Mouse (Mus musculus): ENCODE measurements at regions not wholly inside any gene's neighbourhood (a gene's known extent, or its start where the extent isn't known, plus 50 kb on each side); places are given as distances from the start of the nearest gene placed in this dataset.
A peak's percentile ranks its signal among the peaks of the same experiment; 100 is the strongest.

DNA sequence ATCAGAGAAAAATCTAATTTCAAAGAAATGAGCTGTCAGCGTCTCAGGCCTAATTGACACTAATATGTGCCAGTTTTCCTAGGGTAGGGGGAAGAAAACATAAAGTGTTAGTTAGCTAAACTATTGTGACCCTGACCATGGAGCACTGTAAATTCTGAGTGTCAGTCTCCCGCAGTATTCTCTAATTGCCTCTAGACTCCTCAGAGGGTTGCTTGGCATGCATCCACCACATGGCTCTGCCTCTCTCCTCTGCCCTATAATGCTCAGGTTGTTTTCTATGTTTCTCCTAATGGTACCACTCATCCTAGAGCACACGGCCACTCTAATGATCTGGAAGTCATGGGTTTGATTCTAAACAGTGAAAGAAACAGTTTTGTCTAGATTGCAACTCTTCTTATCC, 60.9 kb upstream of the Rgs1 start:
- no peak overlapping the region for H3K4me3 ChIP-seq (ENCODE audit: low read depth, low read length)
- TF ChIP-seq GATA1 (IDR thresholded peaks at IDR 0.05; ENCODE audit: borderline replicate concordance, low read length) (no peak), GATA2 (IDR thresholded peaks at IDR 0.05; ENCODE audit: borderline replicate concordance, low read depth, low read length) (no peak), TAL1 (conservative IDR thresholded peaks at IDR 0.05; ENCODE audit: low read depth, low read length) (no peak), POLR2AphosphoS5 (IDR thresholded peaks at IDR 0.05; ENCODE audit: insufficient replicate concordance, low read depth, low read length) (no peak), CTCF (IDR thresholded peaks at IDR 0.05; ENCODE audit: low read depth, low read length) (no peak)
- H3K4me1 ChIP-seq (ENCODE audit: insufficient read depth, low read depth, low read length), result peaks cover 59% of the 10 kb centered on the region

DNA sequence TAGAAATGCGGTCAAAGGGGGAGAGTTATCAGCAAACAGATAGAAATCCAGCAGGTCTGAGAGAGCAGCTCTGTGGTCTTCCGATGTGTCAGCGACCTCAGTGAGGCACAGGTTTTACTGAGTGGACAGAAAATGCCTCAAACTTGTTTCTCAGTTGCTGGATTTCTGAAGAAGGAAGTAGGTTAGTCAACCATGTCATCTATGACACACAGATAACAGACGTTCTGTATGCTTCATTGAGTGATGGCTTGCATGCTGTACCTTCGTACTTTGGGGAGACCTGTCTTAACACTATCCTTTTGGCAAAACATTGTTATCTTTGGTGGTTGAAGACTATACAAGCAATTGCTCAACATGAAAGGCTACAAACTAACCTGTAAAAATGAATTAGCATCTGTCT, 59.3 kb upstream of the Rgs1 start:
- no peaks in the 10 kb centered on the region for H3K27me3 ChIP-seq (ENCODE audit: insufficient read depth, low read length)
- no peaks in the 10 kb centered on the region for H3K9me3 ChIP-seq (replicated peaks)
- H3K4me3 ChIP-seq (ENCODE audit: low read depth, low read length), result no peak overlapping the region
- no peaks in the 10 kb centered on the region for H3K36me3 ChIP-seq (replicated peaks)
- ATAC-seq (ENCODE audit: extremely low read depth, insufficient number of reproducible peaks, low FRiP score, poor library complexity, severe bottlenecking) (peak; percentile 71), DNase-seq (ENCODE audit: low spot score) (no peak)
- H3K4me1 ChIP-seq (ENCODE audit: insufficient read depth, low read depth, low read length), result peaks cover 51% of the 10 kb centered on the region
- TF ChIP-seq GATA1 (IDR thresholded peaks at IDR 0.05; ENCODE audit: borderline replicate concordance, low read length), result no peak
- TF ChIP-seq CTCF (IDR thresholded peaks at IDR 0.05; ENCODE audit: low read depth, low read length), result no peak
- no peak for TF ChIP-seq POLR2AphosphoS5 (IDR thresholded peaks at IDR 0.05; ENCODE audit: insufficient replicate concordance, low read depth, low read length)
- TF ChIP-seq TAL1 (conservative IDR thresholded peaks at IDR 0.05; ENCODE audit: low read depth, low read length), result no peak
- TF ChIP-seq GATA2 (IDR thresholded peaks at IDR 0.05; ENCODE audit: borderline replicate concordance, low read depth, low read length), result no peak

More for the DNA sequence above, 60.9 kb upstream of the Rgs1 start:
- DNase-seq (ENCODE audit: low spot score) (no peak), ATAC-seq (ENCODE audit: extremely low read depth, insufficient number of reproducible peaks, low FRiP score, poor library complexity, severe bottlenecking) (no peak)
- H3K9me3 ChIP-seq (replicated peaks), result no peaks in the 10 kb centered on the region
- H3K36me3 ChIP-seq (replicated peaks), result no peaks in the 10 kb centered on the region
- H3K27me3 ChIP-seq (ENCODE audit: insufficient read depth, low read length), result no peaks in the 10 kb centered on the region

DNA sequence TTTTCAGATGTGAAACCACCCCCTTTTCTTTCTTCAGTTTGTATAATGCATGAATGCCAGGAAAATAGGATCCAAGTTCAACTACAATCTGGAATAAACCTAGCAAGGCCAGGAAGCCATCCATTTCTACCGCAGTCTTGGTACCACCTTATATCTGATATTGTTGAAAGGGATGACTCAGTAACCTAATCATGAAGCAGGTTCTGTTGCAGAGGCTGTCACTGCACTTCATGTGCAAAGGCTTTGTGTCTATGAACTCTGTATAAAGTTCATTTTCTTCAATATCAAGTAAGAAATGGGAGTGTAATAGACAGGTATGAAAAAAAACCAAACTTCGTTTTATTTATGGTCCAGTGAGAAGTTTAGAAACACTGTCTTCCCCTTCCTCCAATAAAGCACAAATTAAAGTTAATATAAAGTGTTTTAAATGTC, 58.8 kb upstream of the Rgs1 start:
- no peaks in the 10 kb centered on the region for H3K9me3 ChIP-seq (replicated peaks)
- H3K27me3 ChIP-seq (ENCODE audit: insufficient read depth, low read length), result no peaks in the 10 kb centered on the region
- H3K36me3 ChIP-seq (replicated peaks), result no peaks in the 10 kb centered on the region
- TF ChIP-seq TAL1 (conservative IDR thresholded peaks at IDR 0.05; ENCODE audit: low read depth, low read length), result no peak
- TF ChIP-seq POLR2AphosphoS5 (IDR thresholded peaks at IDR 0.05; ENCODE audit: insufficient replicate concordance, low read depth, low read length), result no peak
- no peak for TF ChIP-seq GATA2 (IDR thresholded peaks at IDR 0.05; ENCODE audit: borderline replicate concordance, low read depth, low read length)
- TF ChIP-seq CTCF (IDR thresholded peaks at IDR 0.05; ENCODE audit: low read depth, low read length), result no peak
- TF ChIP-seq GATA1 (IDR thresholded peaks at IDR 0.05; ENCODE audit: borderline replicate concordance, low read length), result no peak
- DNase-seq (ENCODE audit: low spot score) (no peak), ATAC-seq (ENCODE audit: extremely low read depth, insufficient number of reproducible peaks, low FRiP score, poor library complexity, severe bottlenecking) (no peak)
- H3K4me1 ChIP-seq (ENCODE audit: insufficient read depth, low read depth, low read length), result peaks cover 51% of the 10 kb centered on the region
- H3K4me3 ChIP-seq (ENCODE audit: low read depth, low read length), result no peak overlapping the region

DNA sequence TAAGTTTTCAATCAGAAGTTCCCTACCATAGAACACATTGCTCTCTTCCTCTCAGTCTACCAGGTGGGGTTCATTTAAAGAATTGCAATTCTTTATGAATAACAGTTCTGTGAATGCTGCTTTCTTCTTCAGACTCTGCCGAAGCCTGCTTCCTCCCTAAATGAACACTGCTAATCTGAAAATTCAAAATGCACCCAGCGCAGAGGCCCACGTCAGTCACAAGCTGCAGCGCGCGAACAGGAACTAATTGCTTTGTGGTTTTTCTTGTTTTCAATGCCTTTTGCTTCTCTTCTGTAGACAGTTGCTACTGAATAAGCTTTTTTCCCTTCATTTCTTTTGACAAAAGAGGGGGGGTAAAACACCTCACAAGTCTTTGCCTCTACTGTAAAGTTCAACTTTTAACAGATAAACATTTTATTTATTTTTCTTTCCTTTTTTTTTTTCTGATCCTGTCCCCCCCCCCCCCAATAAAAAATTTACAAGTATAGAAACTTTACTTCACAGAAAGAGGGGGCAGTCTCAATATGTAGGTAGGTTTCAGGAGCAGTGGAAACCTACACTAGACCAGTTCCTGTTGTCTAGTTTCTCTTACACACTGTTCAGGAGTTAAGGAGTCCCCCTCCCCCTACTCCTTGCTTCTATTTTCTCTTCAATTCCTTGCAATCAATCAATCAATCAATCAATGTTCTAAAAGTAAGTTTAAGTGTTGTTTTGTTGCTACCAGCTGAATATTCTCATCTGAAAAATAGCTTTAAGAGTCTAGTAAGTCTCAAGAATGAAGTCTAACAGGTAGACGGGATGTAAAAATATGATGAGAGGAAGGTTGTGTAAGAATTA, 58.2 kb upstream of the Rgs1 start:
- H3K36me3 ChIP-seq (replicated peaks), result no peaks in the 10 kb centered on the region
- ATAC-seq (ENCODE audit: extremely low read depth, insufficient number of reproducible peaks, low FRiP score, poor library complexity, severe bottlenecking), result peak; percentile 61
- no peaks in the 10 kb centered on the region for H3K27me3 ChIP-seq (ENCODE audit: insufficient read depth, low read length)
- H3K4me1 ChIP-seq (ENCODE audit: insufficient read depth, low read depth, low read length), result peaks cover 51% of the 10 kb centered on the region
- no peak overlapping the region for H3K4me3 ChIP-seq (ENCODE audit: low read depth, low read length)
- TF ChIP-seq CTCF (IDR thresholded peaks at IDR 0.05; ENCODE audit: low read depth, low read length) (no peak), GATA1 (IDR thresholded peaks at IDR 0.05; ENCODE audit: borderline replicate concordance, low read length) (no peak), POLR2AphosphoS5 (IDR thresholded peaks at IDR 0.05; ENCODE audit: insufficient replicate concordance, low read depth, low read length) (no peak), GATA2 (IDR thresholded peaks at IDR 0.05; ENCODE audit: borderline replicate concordance, low read depth, low read length) (no peak), TAL1 (conservative IDR thresholded peaks at IDR 0.05; ENCODE audit: low read depth, low read length) (no peak)
- H3K9me3 ChIP-seq (replicated peaks), result no peaks in the 10 kb centered on the region
- no peak for DNase-seq (ENCODE audit: low spot score)

DNA sequence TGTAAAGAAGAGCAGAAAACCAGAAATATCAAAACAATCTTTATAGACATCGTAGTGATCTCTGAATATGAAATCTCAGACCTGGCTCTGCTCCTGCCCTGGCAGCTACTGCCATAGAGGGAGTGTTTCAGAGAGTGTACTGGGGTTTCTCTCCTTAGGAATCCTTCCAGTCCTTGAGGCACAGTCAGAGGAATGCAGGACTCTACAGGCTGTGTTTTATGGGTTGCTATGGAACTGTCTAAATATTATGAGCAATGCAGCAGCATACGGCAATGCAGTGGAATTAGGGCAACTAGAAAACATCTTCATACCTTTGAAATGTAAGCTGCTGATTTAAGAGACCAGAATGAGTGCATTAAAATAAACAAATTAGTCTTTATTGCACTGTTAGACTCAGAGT, 57.2 kb upstream of the Rgs1 start:
- no peaks in the 10 kb centered on the region for H3K36me3 ChIP-seq (replicated peaks)
- H3K27me3 ChIP-seq (ENCODE audit: insufficient read depth, low read length), result no peaks in the 10 kb centered on the region
- peaks cover 44% of the 10 kb centered on the region for H3K4me1 ChIP-seq (ENCODE audit: insufficient read depth, low read depth, low read length)
- no peak for TF ChIP-seq GATA1 (IDR thresholded peaks at IDR 0.05; ENCODE audit: borderline replicate concordance, low read length)
- no peak for TF ChIP-seq POLR2AphosphoS5 (IDR thresholded peaks at IDR 0.05; ENCODE audit: insufficient replicate concordance, low read depth, low read length)
- no peak for TF ChIP-seq GATA2 (IDR thresholded peaks at IDR 0.05; ENCODE audit: borderline replicate concordance, low read depth, low read length)
- no peak for TF ChIP-seq TAL1 (conservative IDR thresholded peaks at IDR 0.05; ENCODE audit: low read depth, low read length)
- no peak overlapping the region for H3K4me3 ChIP-seq (ENCODE audit: low read depth, low read length)
- no peak for ATAC-seq (ENCODE audit: extremely low read depth, insufficient number of reproducible peaks, low FRiP score, poor library complexity, severe bottlenecking)
- H3K9me3 ChIP-seq (replicated peaks), result no peaks in the 10 kb centered on the region
- no peak for DNase-seq (ENCODE audit: low spot score)

DNA sequence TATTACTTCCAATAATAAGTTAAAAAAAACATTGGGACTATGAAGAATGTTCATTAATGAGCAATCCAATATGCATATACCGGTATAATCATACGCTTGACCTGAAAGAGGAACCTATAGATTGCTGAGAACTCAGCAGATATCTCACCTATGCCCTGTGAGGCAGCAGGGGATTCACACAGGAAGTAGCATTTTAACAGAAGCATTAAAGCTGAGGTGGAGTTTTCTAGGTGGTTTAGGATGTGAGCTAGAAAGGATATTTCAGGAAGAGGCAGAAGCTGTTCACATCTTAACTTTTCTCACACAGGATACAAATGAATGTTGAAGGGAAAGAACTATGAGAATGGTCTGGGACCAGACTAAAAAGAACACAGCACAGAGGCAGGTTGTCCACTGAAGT, 51.6 kb upstream of the Rgs1 start:
- no peaks in the 10 kb centered on the region for H3K9me3 ChIP-seq (replicated peaks)
- TF ChIP-seq GATA2 (IDR thresholded peaks at IDR 0.05; ENCODE audit: borderline replicate concordance, low read depth, low read length) (no peak), GATA1 (IDR thresholded peaks at IDR 0.05; ENCODE audit: borderline replicate concordance, low read length) (no peak), CTCF (IDR thresholded peaks at IDR 0.05; ENCODE audit: low read depth, low read length) (no peak), TAL1 (conservative IDR thresholded peaks at IDR 0.05; ENCODE audit: low read depth, low read length) (no peak), POLR2AphosphoS5 (IDR thresholded peaks at IDR 0.05; ENCODE audit: insufficient replicate concordance, low read depth, low read length) (no peak)
- DNase-seq (ENCODE audit: low spot score) (no peak), ATAC-seq (ENCODE audit: extremely low read depth, insufficient number of reproducible peaks, low FRiP score, poor library complexity, severe bottlenecking) (no peak)
- H3K36me3 ChIP-seq (replicated peaks), result no peaks in the 10 kb centered on the region
- no peaks in the 10 kb centered on the region for H3K27me3 ChIP-seq (ENCODE audit: insufficient read depth, low read length)
- H3K4me3 ChIP-seq (ENCODE audit: low read depth, low read length), result no peak overlapping the region
- peaks cover 11% of the 10 kb centered on the region for H3K4me1 ChIP-seq (ENCODE audit: insufficient read depth, low read depth, low read length)
